Mouse (Mus musculus) liver, postnatal 0 days (tissue): ENCODE measurements around the gene Gnmt.

ENCODE experiments used
- CTCF ChIP-seq: sonication (generic); IDR thresholded peaks from 2 replicates; pipeline ENCODE4 v1.5.1; 2016; ENCODE audit warnings: antibody characterized with exemption, low read depth
- EP300 ChIP-seq: IDR thresholded peaks from 2 replicates; pipeline ENCODE4 v1.6.1; 2016; ENCODE audit warnings: antibody characterized with exemption, low read depth, mild to moderate bottlenecking

DNA sequence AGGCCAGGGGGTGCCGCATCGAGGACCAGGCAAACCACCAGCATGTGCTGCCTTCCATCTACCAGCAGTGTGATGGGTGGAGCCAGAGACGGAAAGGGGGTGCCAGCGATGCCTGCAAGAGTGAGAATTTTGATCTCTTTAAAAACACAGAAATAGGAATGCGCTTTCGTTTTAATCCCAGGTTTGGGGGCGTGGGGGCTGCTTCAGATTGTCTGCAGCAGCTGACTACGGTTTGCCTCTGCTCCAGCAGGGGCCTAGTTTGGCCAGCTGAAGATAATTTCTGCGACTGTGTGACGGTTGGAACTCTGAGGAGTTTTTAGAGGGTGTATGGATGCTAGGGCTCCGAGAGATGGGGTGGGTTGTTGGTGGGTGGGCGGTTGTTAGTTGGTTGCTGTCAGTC, 29.8 kb upstream of the Gnmt start:
- TF ChIP-seq CTCF, result no peak
- TF ChIP-seq EP300, result no peak
